Mouse (Mus musculus): Measurements from ENCODE around the gene Traf1. TPM values are rescaled to one million over a fixed set of nuclear protein-coding genes. Genes with fewer than 3 reads are reported as not detected.

Traf1 gene
- polyA plus RNA-seq (2016; fragmentation: Nextera tagmentation; extraction: Ambion mirVana): 1.2 and 1.3 TPM in 2 replicates

DNA sequence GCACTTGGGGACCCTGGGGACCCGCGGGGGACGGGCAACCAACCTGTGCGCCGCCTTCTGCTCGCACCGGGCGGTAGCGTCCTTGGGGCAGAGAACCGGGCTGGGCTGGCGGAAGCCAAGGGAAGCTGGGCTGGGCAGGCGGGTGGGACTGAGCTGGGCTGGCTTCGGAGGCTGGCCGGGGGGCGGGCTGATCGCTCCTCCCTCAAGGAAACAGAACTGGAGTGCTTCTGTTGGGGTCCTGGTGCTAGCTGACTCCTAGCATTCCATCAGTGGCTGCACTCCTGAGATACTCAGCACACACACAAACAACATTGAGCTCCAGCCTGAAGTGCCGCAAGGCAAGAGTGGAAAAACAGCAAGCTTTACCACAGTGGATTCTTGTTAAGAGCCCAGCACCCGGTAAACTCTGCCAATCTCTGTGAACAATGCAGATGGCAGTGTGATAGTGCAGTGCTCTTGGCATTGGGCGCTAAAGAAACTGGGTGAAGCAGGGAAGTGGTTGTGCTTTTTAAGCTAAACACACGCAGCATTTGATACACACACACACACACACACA is at the start of gene Traf1:
Gene Traf1 (minus strand): TSS at position 292 of the 556 bp plus-strand sequence.
- Histone ChIP-seq H3K9me3 (replicated peaks) (peaks cover 3% of the 10 kb centered on the region; the same call in 1 of the 2 replicates), H3K9ac (peak within 1 kb of the TSS; percentile 58), H3K4me1 (replicated peaks) (peaks cover 14% of the 10 kb centered on the region), H3K4me3 (peak within 1 kb of the TSS; percentile 39), H3K36me3 (no peaks in the 10 kb centered on the region), H3K4me2 (peak within 1 kb of the TSS; percentile 72), H3K27me3 (replicated peaks) (no peaks in the 10 kb centered on the region; the same call in 1 of the 2 replicates), H3K27ac (ENCODE audit: poor library complexity, severe bottlenecking) (no peak within 1 kb of the TSS)
- 10% methylated on average over 20 of the region's 20 CpGs for WGBS
- peak; percentile 56 for ATAC-seq (ENCODE audit: insufficient number of reproducible peaks, low FRiP score)

DNA sequence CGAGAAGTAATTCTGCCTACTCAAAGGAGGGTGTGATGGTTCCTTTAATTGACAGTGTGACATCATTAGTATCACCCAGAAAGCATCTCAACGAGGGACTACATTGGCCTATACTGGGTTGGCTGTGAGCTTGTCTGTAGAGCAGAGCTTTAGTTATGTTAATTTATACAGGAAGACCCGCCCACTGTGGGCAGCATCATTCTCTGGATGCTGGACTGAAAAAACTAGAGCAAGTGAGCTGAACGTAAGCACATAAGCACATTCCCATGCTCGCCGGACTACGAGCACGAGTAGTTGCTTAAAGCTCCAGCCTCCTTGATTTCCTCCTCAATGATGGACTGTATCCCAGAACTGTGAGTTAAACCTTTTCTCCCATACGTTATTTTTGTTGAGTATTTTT is 37.4 kb upstream of the Traf1 start:
- H3K4me1 ChIP-seq (replicated peaks): no peaks in the 10 kb centered on the region
- H3K9ac ChIP-seq: no peak overlapping the region
- H3K27ac ChIP-seq (ENCODE audit: poor library complexity, severe bottlenecking): no peak overlapping the region
- WGBS: 80% methylated on average over 9 of the region's 9 CpGs
- no peaks in the 10 kb centered on the region for H3K36me3 ChIP-seq
- no peak overlapping the region for H3K4me2 ChIP-seq
- no peaks in the 10 kb centered on the region for H3K9me3 ChIP-seq (replicated peaks)
- ATAC-seq (ENCODE audit: insufficient number of reproducible peaks, low FRiP score): no peak
- peaks cover 5% of the 10 kb centered on the region for H3K27me3 ChIP-seq (replicated peaks)
- no peak overlapping the region for H3K4me3 ChIP-seq

DNA sequence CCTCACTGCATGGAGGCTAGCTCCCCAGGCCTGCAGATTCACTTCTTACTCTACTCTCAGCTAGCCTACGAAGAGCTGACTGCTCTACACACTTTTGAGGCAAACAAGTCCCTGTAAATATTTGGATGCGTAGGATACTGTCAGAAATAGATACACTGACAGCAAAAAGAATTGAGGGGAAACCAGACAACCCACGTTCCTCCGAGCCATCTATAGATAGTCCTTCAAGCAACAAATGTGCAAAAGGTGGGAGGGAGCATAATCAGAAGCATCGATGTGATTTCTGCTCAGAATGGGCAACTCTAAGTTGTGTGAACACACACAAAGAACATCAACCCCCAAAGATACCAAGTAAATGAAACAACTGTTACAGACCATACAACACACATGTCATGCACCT is 34.9 kb upstream of the Traf1 start:
- no peak overlapping the region for H3K4me2 ChIP-seq
- no peaks in the 10 kb centered on the region for H3K4me1 ChIP-seq (replicated peaks)
- H3K4me3 ChIP-seq: no peak overlapping the region
- peaks cover 18% of the 10 kb centered on the region for H3K27me3 ChIP-seq (replicated peaks)
- H3K27ac ChIP-seq (ENCODE audit: poor library complexity, severe bottlenecking): no peak overlapping the region
- ATAC-seq (ENCODE audit: insufficient number of reproducible peaks, low FRiP score): no peak
- WGBS: 82% methylated on average over 5 of the region's 5 CpGs
- no peaks in the 10 kb centered on the region for H3K9me3 ChIP-seq (replicated peaks)
- H3K9ac ChIP-seq: no peak overlapping the region
- no peaks in the 10 kb centered on the region for H3K36me3 ChIP-seq

DNA sequence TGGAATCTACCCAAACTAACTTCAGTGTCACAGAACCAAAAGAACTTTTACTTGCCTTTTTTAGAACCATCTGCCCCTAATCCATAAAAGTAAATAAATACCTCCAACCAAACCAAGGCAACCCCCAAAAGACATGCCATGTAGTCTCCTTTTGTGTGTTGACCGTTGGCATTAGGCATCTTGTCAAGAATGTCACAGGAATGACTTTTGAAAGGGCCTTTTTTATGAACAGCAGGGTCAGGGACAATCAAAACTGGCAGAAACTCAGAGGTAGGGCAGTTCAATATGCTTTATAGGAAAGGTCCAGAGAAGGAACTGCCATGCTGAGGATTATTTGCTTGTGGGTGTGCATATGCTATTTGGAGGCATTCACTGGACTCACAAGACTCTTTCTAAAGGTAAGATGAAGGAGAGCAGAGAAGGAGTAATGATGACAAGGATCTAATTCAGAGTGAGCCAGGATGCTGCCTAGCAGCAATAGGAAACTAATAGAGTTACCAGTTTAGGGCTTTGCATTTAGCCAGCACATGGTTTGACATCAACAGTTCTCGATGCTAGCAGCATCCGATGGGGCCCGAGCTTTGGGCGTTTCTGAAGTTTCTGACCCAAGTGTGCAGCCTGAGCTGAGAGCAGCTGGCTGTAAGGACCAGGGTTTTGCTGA is 32.3 kb upstream of the Traf1 start:
- H3K4me1 ChIP-seq (replicated peaks): no peaks in the 10 kb centered on the region
- H3K27ac ChIP-seq (ENCODE audit: poor library complexity, severe bottlenecking): no peak overlapping the region
- no peaks in the 10 kb centered on the region for H3K9me3 ChIP-seq (replicated peaks)
- no peaks in the 10 kb centered on the region for H3K36me3 ChIP-seq
- H3K4me3 ChIP-seq: no peak overlapping the region
- H3K4me2 ChIP-seq: no peak overlapping the region
- WGBS: 78% methylated on average over 5 of the region's 5 CpGs
- H3K27me3 ChIP-seq (replicated peaks): peaks cover 28% of the 10 kb centered on the region
- no peak overlapping the region for H3K9ac ChIP-seq
- no peak for ATAC-seq (ENCODE audit: insufficient number of reproducible peaks, low FRiP score)

DNA sequence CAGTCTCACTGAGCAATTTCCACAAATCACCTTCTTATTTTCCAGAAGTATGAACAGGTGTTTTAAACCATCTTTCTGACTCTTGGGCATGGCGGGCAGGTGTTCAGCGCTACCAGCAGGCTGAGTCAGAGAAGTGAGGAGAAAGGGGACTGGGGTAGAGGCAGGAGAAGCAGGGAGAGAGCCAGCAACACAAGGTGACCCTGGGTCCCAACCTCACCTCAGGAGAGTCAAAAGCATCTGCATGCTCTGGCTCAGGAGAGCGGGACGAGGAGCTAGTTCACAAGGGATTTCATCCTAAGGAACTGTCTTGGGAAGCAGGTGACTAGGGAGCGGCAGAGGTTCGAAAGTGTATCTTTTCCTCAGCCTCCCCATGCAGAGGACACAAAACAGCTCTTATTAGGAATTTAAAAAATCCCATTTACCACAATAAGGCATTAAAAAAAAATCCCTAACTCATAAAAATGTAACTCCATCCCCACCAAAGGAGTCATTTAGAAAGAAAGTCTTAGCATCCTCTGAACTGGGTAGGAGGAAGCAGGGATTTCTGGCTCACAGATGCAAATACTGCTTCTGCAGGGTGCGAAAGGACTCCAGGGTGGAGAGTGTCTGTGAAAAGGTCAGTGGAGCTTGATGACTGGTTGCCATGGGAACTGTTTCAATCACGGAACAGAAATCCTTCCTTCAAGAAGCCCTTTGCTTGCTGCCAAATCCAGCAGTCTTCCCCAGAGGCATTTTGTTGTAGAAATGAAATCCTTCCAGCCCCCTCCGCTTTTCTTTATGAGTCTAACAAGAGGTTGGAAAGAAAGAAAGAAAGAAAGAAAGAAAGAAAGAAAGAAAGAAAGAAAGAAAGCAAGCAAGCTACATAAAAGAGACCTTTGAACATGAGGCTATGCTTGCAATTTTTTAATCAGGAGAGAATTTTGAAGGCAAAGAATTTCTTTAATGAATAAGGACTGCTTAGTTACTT is 31.4 kb upstream of the Traf1 start:
- no peaks in the 10 kb centered on the region for H3K4me1 ChIP-seq (replicated peaks)
- H3K36me3 ChIP-seq: no peaks in the 10 kb centered on the region
- H3K27me3 ChIP-seq (replicated peaks): peaks cover 34% of the 10 kb centered on the region
- no peaks in the 10 kb centered on the region for H3K9me3 ChIP-seq (replicated peaks)
- H3K9ac ChIP-seq: no peak overlapping the region
- WGBS: 23% methylated on average over 9 of the region's 9 CpGs
- H3K27ac ChIP-seq (ENCODE audit: poor library complexity, severe bottlenecking): no peak overlapping the region
- H3K4me2 ChIP-seq: no peak overlapping the region
- no peak overlapping the region for H3K4me3 ChIP-seq
- ATAC-seq (ENCODE audit: insufficient number of reproducible peaks, low FRiP score): no peak

DNA sequence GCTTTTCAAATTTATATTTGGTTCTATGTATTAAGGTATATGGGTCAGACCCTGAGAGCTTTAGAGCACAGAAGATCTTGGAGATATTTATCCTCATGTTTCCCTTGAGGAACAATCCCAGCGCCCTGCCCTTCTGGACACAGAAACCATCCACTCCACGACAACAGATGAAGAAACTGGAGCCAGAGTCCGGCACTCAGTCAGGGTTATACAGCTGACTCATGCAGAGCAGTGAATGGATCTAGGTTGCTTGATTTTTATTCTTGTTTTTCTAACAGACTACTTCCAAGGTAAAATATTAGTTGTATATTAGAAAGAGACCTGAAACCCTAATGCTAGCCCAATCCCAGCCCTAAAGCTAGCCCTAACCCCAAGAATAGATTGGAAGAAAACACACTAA is 30.4 kb upstream of the Traf1 start:
- no peaks in the 10 kb centered on the region for H3K9me3 ChIP-seq (replicated peaks)
- 83% methylated on average over 3 of the region's 3 CpGs for WGBS
- H3K36me3 ChIP-seq: no peaks in the 10 kb centered on the region
- no peak overlapping the region for H3K9ac ChIP-seq
- peaks cover 37% of the 10 kb centered on the region for H3K27me3 ChIP-seq (replicated peaks)
- H3K4me1 ChIP-seq (replicated peaks): no peaks in the 10 kb centered on the region
- ATAC-seq (ENCODE audit: insufficient number of reproducible peaks, low FRiP score): no peak
- no peak overlapping the region for H3K4me3 ChIP-seq
- H3K4me2 ChIP-seq: no peak overlapping the region
- no peak overlapping the region for H3K27ac ChIP-seq (ENCODE audit: poor library complexity, severe bottlenecking)

DNA sequence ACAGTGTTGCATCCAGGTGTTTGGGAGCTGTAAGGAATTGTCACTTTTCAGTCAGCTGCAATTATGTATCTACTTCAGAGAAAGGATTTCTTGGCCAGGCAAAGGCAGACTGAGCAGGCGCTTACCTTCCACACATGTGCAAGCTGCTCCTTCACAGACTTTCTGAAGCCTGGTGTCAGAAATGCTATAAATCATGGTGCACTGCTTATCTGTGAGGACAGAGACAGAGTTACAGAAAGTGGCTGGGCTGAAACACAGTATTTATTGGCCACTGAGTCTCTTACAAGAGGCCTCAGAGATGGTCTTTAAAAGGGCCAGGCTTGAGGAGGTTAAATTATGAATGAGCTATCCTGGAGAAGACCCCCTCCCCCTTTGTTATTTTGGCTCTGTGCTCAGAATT is 28.2 kb upstream of the Traf1 start:
- ATAC-seq (ENCODE audit: insufficient number of reproducible peaks, low FRiP score): no peak
- H3K9me3 ChIP-seq (replicated peaks): no peaks in the 10 kb centered on the region
- 70% methylated on average over 1 of the region's 1 CpGs for WGBS
- no peak overlapping the region for H3K4me3 ChIP-seq
- H3K27me3 ChIP-seq (replicated peaks): peaks cover 37% of the 10 kb centered on the region
- H3K4me2 ChIP-seq: no peak overlapping the region
- H3K9ac ChIP-seq: no peak overlapping the region
- H3K36me3 ChIP-seq: no peaks in the 10 kb centered on the region
- H3K4me1 ChIP-seq (replicated peaks): no peaks in the 10 kb centered on the region
- no peak overlapping the region for H3K27ac ChIP-seq (ENCODE audit: poor library complexity, severe bottlenecking)

DNA sequence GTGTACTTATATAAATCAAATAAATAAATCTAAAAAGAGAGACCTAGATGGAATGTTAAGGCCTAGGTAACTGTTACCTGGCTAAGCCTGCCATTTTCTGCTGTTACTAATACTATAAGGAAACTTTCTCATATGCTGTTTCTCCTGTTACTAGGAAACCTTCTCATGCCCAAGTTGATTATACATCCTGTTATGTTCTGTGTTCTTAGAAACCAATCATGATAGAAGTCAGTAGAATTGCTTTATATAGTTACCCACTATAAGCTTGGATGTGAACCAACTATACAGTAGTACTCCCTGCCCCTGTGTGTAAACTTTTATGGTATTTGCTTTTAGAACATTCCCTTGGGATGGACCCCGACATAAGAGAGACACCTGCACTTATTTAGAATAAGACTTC is 26.0 kb upstream of the Traf1 start:
- Histone ChIP-seq H3K4me1 (replicated peaks) (peaks cover 8% of the 10 kb centered on the region), H3K27me3 (replicated peaks) (peaks cover 27% of the 10 kb centered on the region; the same call in 1 of the 2 replicates), H3K4me2 (no peak overlapping the region), H3K9me3 (replicated peaks) (no peaks in the 10 kb centered on the region), H3K27ac (ENCODE audit: poor library complexity, severe bottlenecking) (no peak overlapping the region), H3K4me3 (no peak overlapping the region), H3K36me3 (no peaks in the 10 kb centered on the region), H3K9ac (no peak overlapping the region)
- ATAC-seq (ENCODE audit: insufficient number of reproducible peaks, low FRiP score): no peak
- 73% methylated on average over 1 of the region's 1 CpGs for WGBS

DNA sequence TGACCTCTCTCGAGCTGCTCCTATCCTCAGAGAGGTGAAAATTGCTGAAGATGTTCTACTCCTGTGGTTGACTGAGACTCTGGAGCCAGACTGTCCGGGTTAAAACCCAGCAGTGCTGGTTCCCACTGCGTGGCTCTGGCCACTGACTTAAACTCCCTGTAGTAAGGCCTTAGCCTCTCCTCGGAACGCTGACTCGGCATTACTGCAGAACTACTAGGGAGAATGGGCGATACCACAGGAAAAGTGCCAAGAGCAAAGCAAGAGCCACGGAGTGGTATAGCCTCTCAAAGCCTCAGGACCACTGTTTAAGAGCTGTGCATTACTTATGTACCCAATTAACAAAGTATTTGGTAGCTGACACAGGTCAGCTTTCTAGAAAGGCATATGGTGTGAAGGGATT is 23.3 kb upstream of the Traf1 start:
- WGBS: 75% methylated on average over 8 of the region's 8 CpGs
- no peak overlapping the region for H3K4me2 ChIP-seq
- no peaks in the 10 kb centered on the region for H3K36me3 ChIP-seq
- 0 out of 2 replicates have a peak, but pooled peaks cover 14% of the 10 kb centered on the region for H3K27me3 ChIP-seq (replicated peaks)
- no peak overlapping the region for H3K27ac ChIP-seq (ENCODE audit: poor library complexity, severe bottlenecking)
- H3K4me3 ChIP-seq: no peak overlapping the region
- no peaks in the 10 kb centered on the region for H3K9me3 ChIP-seq (replicated peaks)
- H3K4me1 ChIP-seq (replicated peaks): peaks cover 21% of the 10 kb centered on the region
- H3K9ac ChIP-seq: no peak overlapping the region
- no peak for ATAC-seq (ENCODE audit: insufficient number of reproducible peaks, low FRiP score)

DNA sequence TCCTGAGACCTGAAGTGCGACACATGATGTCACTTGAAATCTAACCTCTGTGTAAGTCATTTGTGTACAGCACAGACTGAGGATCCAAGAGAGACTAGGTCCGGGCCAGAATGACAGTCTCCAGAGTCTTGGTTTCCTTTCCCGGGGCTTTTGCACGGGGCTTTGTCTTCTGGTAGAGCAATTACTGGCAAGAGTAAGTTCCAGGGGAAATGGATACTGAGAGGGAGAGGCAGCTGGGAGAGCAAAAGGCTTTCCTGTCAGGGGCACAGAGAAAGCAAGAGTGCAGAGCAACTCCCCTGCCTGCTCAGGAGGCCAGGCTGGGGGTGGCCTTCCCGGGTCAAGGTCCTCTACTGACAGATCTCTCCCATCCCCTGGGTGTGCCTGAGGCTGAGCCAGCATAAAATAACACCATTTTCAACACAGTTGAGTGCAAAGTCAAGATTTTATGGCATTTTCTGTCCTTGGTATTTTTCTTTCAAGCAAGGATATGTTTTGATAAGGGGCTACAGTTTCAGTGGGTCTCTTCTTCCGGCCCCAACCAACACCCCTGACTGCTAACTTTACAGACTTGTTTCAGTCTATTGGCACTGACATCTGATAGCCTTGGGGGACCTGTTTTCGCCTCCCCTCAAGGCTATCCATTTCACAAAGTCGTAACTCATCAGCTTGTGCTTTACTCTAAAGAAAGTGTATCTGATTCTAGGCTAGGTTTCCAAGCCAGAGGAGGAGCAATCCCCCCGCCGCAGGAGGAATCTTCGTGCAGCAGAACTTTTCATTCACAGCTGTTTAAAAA is 21.5 kb upstream of the Traf1 start:
- Histone ChIP-seq H3K4me1 (replicated peaks) (peaks cover 21% of the 10 kb centered on the region), H3K9me3 (replicated peaks) (no peaks in the 10 kb centered on the region), H3K27ac (ENCODE audit: poor library complexity, severe bottlenecking) (no peak overlapping the region), H3K27me3 (replicated peaks) (0 out of 2 replicates have a peak, but pooled peaks cover 9% of the 10 kb centered on the region), H3K36me3 (no peaks in the 10 kb centered on the region), H3K9ac (no peak overlapping the region), H3K4me3 (no peak overlapping the region), H3K4me2 (no peak overlapping the region)
- ATAC-seq (ENCODE audit: insufficient number of reproducible peaks, low FRiP score): no peak
- WGBS: 49% methylated on average over 11 of the region's 11 CpGs

Measured in heart, embryonic 12.5 days (tissue).